Mouse (Mus musculus): ENCODE measurements around the gene Cnot2. TPM values are rescaled to one million over a fixed set of nuclear protein-coding genes. Genes with fewer than 3 reads are reported as not detected.

Cnot2 gene
- total RNA-seq, 4 experiments from 2014 or later: 24.7 to 28.5 (median 27.5) TPM

GRCm38 (mm10) chr10:116562731-116563480 is 18.4 kb downstream of the Cnot2 start:
- no peak for DNase-seq (ENCODE audit: low spot score in 2 of 2)

GRCm38 (mm10) chr10:116562210-116562609 is 19.1 kb downstream of the Cnot2 start:
- no peak for DNase-seq (ENCODE audit: low spot score in 2 of 2)

- no peak for DNase-seq (ENCODE audit: low spot score in 2 of 2)
Measured at GRCm38 (mm10) chr10:116559171-116559570, 22.1 kb downstream of the Cnot2 start.

- DNase-seq (ENCODE audit: low spot score in 2 of 2): no peak
Measured at GRCm38 (mm10) chr10:116557166-116557565, 24.1 kb downstream of the Cnot2 start.

- no peak for DNase-seq (ENCODE audit: low spot score in 2 of 2)
Measured at GRCm38 (mm10) chr10:116554434-116554833, 26.9 kb downstream of the Cnot2 start.

- DNase-seq (ENCODE audit: low spot score in 2 of 2): no peak
Measured at GRCm38 (mm10) chr10:116547958-116548357, 33.4 kb downstream of the Cnot2 start.

GRCm38 (mm10) chr10:116546177-116546576 is 35.1 kb downstream of the Cnot2 start:
- DNase-seq (ENCODE audit: low spot score in 2 of 2): no peak

GRCm38 (mm10) chr10:116543061-116543460 is 38.2 kb downstream of the Cnot2 start:
- DNase-seq (ENCODE audit: low spot score in 2 of 2): no peak

- no peak for DNase-seq (ENCODE audit: low spot score in 2 of 2)
Measured at GRCm38 (mm10) chr10:116540750-116541149, 40.6 kb downstream of the Cnot2 start.

- no peak for DNase-seq (ENCODE audit: low spot score in 2 of 2)
Measured at GRCm38 (mm10) chr10:116537495-116537894, 43.8 kb downstream of the Cnot2 start.

- no peak for DNase-seq (ENCODE audit: low spot score in 2 of 2)
Measured at GRCm38 (mm10) chr10:116534278-116534677, 47.0 kb downstream of the Cnot2 start.

- DNase-seq (ENCODE audit: low spot score in 2 of 2): no peak
Measured at GRCm38 (mm10) chr10:116532561-116532960, 48.8 kb downstream of the Cnot2 start.

- no peak for DNase-seq (ENCODE audit: low spot score in 2 of 2)
Measured at GRCm38 (mm10) chr10:116531063-116531462, 50.2 kb downstream of the Cnot2 start.

GRCm38 (mm10) chr10:116519588-116519987 is 61.7 kb downstream of the Cnot2 start:
- no peak for DNase-seq (ENCODE audit: low spot score in 2 of 2)

- DNase-seq (ENCODE audit: low spot score in 2 of 2): no peak
Measured at GRCm38 (mm10) chr10:116515590-116515989, 65.7 kb downstream of the Cnot2 start.

- DNase-seq (ENCODE audit: low spot score in 2 of 2): no peak
Measured at GRCm38 (mm10) chr10:116515158-116515557, 66.2 kb downstream of the Cnot2 start.

GRCm38 (mm10) chr10:116513254-116513635 is 68.1 kb downstream of the Cnot2 start:
- no peak for DNase-seq (ENCODE audit: low spot score in 2 of 2)

GRCm38 (mm10) chr10:116512521-116513253 is 68.6 kb downstream of the Cnot2 start:
- no peak for DNase-seq (ENCODE audit: low spot score in 2 of 2)

- no peak for DNase-seq (ENCODE audit: low spot score in 2 of 2)
Measured at GRCm38 (mm10) chr10:116505303-116506014, 75.9 kb downstream of the Cnot2 start.

- no peak for DNase-seq (ENCODE audit: low spot score in 2 of 2)
Measured at GRCm38 (mm10) chr10:116492768-116493167, 88.5 kb downstream of the Cnot2 start.

- DNase-seq (ENCODE audit: low spot score in 2 of 2): no peak
Measured at GRCm38 (mm10) chr10:116486895-116487747, 94.2 kb downstream of the Cnot2 start.

Data from gastrocnemius, adult 8-10 months (tissue).